In genomic region chr12:102429656-102430055, GRCm38 (mm10) we compare ENCODE assay signal across 13 mouse cellular contexts.
"Had no signal": no experiment of that assay in that cellular context is flagged by ENCODE, and none has a peak within 500 bp of the region (broad histone marks: within the 10 kb centered on the region; RNA-seq: fewer than 3 reads in every experiment).

No protein-coding gene starts in this region.

- DNase-seq: kidney, adult 2 months; kidney, postnatal 25 days; lung, embryonic 14.5 days; lung, postnatal 10 days; lung, postnatal 4 days; right cerebral cortex, adult 18-20 months; thymus, adult 2 months; thymus, postnatal 25 days had no signal

- H3K9me3 ChIP-seq: liver, embryonic 15.5 days; neural tube, embryonic 15.5 days; stomach, embryonic 15.5 days had no signal

- H3K4me3 ChIP-seq: limb, embryonic 12.5 days; liver, embryonic 15.5 days; midbrain, embryonic 13.5 days; neural tube, embryonic 15.5 days; stomach, embryonic 15.5 days had no signal

- H3K36me3 ChIP-seq: liver, embryonic 15.5 days; stomach, embryonic 15.5 days had no signal

- ATAC-seq: midbrain, embryonic 13.5 days had no signal

- H3K4me1 ChIP-seq: limb, embryonic 12.5 days; midbrain, embryonic 13.5 days; neural tube, embryonic 15.5 days; stomach, embryonic 15.5 days had no signal

- H3K27me3 ChIP-seq: limb, embryonic 12.5 days; liver, embryonic 15.5 days; midbrain, embryonic 13.5 days; neural tube, embryonic 15.5 days; stomach, embryonic 15.5 days had no signal

- H3K27ac ChIP-seq: limb, embryonic 12.5 days; liver, embryonic 15.5 days; midbrain, embryonic 13.5 days; neural tube, embryonic 15.5 days; stomach, embryonic 15.5 days had no signal
